Mouse (Mus musculus) kidney, adult 2 months (tissue): ENCODE results near the gene Cpsf4.
"Not testable (repeated sequence)": the region's sequence is repeated elsewhere in the genome, so short reads cannot be mapped to it uniquely, and the experiment has no call there.

Source experiments
- CTCF ChIP-seq: fragments of 200-500 bp; conservative IDR thresholded peaks from 2 replicates; pipeline ENCODE4 v1.5.1; 2011; ENCODE audit warnings: low read depth, mild to moderate bottlenecking, control low read depth, low read length, moderate library complexity, mixed read lengths; ENCODE audit not compliant: insufficient read depth, insufficient read length
- POLR2A ChIP-seq: fragments of 200-500 bp; IDR thresholded peaks from one replicate; pipeline ENCODE4 v1.6.1; 2011; ENCODE audit warnings: low read depth, low read length, control low read depth

DNA sequence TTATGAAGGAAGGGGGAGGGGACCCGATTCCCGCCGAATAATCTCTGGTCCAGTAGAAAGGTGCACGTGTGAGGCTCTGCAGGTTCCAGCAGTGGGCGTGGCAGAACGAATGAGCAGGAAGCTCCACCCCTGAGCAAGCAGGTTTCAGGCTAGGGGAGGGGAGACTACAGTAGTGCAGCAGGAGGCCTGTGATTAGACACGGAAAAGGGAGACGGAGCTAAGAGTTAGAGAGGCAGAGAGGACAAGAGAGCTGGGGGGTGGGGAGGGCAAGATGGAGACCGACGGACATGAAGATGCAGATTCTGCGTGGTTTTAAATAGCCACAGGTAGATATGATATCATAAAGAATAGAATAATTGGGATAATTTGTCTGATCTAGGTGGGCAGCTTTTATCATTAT, 41.4 kb downstream of the Cpsf4 start:
- TF ChIP-seq CTCF, POLR2A: not testable (repeated sequence)
